Mouse (Mus musculus) kidney, postnatal 0 days (tissue): Measurements from ENCODE around the gene Gpr107. TPM values are rescaled to one million over a fixed set of nuclear protein-coding genes. Genes with fewer than 3 reads are reported as not detected.

ENCODE experiments used
- ATAC-seq: fragments of 200-750 bp; cut with Nextera tagmentation; replicated peaks from 2 replicates; pipeline ENCODE4 v1.8.0; 2017; ENCODE audit warnings: low read depth, moderate number of reproducible peaks, moderate TSS enrichment, moderate library complexity; ENCODE audit not compliant: low FRiP score
- DNase-seq: peaks from one replicate; pipeline ENCODE4 v3.0.0-alpha.2; 2016; ENCODE audit warnings: low spot score
- H3K27ac ChIP-seq: fragments of 300-500 bp; sonication (generic); 2 replicates; pipeline ENCODE4 v1.5.1; 2014; ENCODE audit warnings: mild to moderate bottlenecking
- H3K27me3 ChIP-seq: fragments of 300-500 bp; sonication (generic); 2 replicates; pipeline ENCODE4 v1.6.1; 2014; ENCODE audit warnings: low read length, mixed read lengths; ENCODE audit not compliant: insufficient read depth
- H3K36me3 ChIP-seq: fragments of 300-500 bp; sonication (generic); 2 replicates; pipeline ENCODE4 v1.6.1; 2014; ENCODE audit warnings: low read length, mixed read lengths; ENCODE audit not compliant: insufficient read depth
- H3K4me1 ChIP-seq: fragments of 300-500 bp; sonication (generic); replicated peaks from 2 replicates; pipeline ENCODE4 v1.6.1; 2014; ENCODE audit warnings: antibody characterized with exemption, low read length, mixed read lengths; ENCODE audit not compliant: insufficient read depth
- H3K4me2 ChIP-seq: fragments of 300-500 bp; sonication (generic); 2 replicates; pipeline ENCODE4 v1.6.1; 2014; ENCODE audit warnings: mild to moderate bottlenecking, low read length, moderate library complexity, mixed read lengths
- H3K4me3 ChIP-seq: fragments of 300-500 bp; sonication (generic); replicated peaks from 2 replicates; pipeline ENCODE4 v1.5.1; 2014; ENCODE audit warnings: low read depth, low read length
- H3K9ac ChIP-seq: fragments of 300-500 bp; sonication (generic); 2 replicates; pipeline ENCODE4 v1.6.1; 2014; ENCODE audit warnings: low read depth, low read length
- H3K9me3 ChIP-seq: fragments of 300-500 bp; sonication (generic); replicated peaks from 2 replicates; pipeline ENCODE4 v1.6.1; 2016; ENCODE audit warnings: low read length, inconsistent platforms, mixed read lengths
- CTCF ChIP-seq: IDR thresholded peaks from 2 replicates; pipeline ENCODE4 v1.5.1; 2016; ENCODE audit warnings: antibody characterized with exemption, low read depth, mild to moderate bottlenecking, moderate library complexity
- WGBS: fragments of 180-500 bp; shearing (Covaris S2); extraction: QIAGEN DNeasy Blood & Tissue Kit; methylation state at CpG from one replicate; pipeline ENCODE4 v1.1.7; 2014; 5-methylcytosine and 5-hydroxymethylcytosine counted together
- polyA plus RNA-seq: library from polyadenylated mRNA; unstranded; fragments of >200 nt; fragmentation: Nextera tagmentation; extraction: Ambion mirVana; gene quantifications from 2 replicates; pipeline ENCODE4 v1.2.1, GENCODE M21; 2015

Gpr107 gene
- polyA plus RNA-seq, 1 experiment from 2014 or later, result 32.3 TPM

GRCm38 (mm10) chr2:31209525-31209924, 57.4 kb downstream of the Gpr107 start:
- Histone ChIP-seq H3K4me2 (no peak overlapping the region), H3K9ac (no peak overlapping the region), H3K27ac (no peak overlapping the region), H3K27me3 (no peaks in the 10 kb centered on the region), H3K4me1 (no peaks in the 10 kb centered on the region), H3K4me3 (no peak overlapping the region), H3K36me3 (peaks cover 48% of the 10 kb centered on the region), H3K9me3 (no peaks in the 10 kb centered on the region)
- DNase-seq, result no peak
- WGBS, result 84% methylated on average over 4 of the region's 4 CpGs
- ATAC-seq, result no peak
- peak; percentile 31 for TF ChIP-seq CTCF

- Histone ChIP-seq H3K9me3 (no peaks in the 10 kb centered on the region), H3K27me3 (no peaks in the 10 kb centered on the region), H3K36me3 (peaks cover 55% of the 10 kb centered on the region), H3K4me2 (no peak overlapping the region), H3K9ac (no peak overlapping the region), H3K4me1 (no peaks in the 10 kb centered on the region), H3K27ac (no peak overlapping the region), H3K4me3 (no peak overlapping the region)
- no peak for TF ChIP-seq CTCF
- ATAC-seq (no peak), DNase-seq (no peak)
- 62% methylated on average over 11 of the region's 11 CpGs for WGBS
Measured at GRCm38 (mm10) chr2:31210144-31210847, 58.2 kb downstream of the Gpr107 start.

- no peaks in the 10 kb centered on the region for H3K9me3 ChIP-seq
- no peak for ATAC-seq
- peaks cover 53% of the 10 kb centered on the region for H3K36me3 ChIP-seq
- TF ChIP-seq CTCF, result no peak
- H3K4me1 ChIP-seq, result no peaks in the 10 kb centered on the region
- no peaks in the 10 kb centered on the region for H3K27me3 ChIP-seq
- H3K4me3 ChIP-seq, result no peak overlapping the region
- no peak for DNase-seq
- no peak overlapping the region for H3K27ac ChIP-seq
- WGBS, result 76% methylated on average over 3 of the region's 3 CpGs
- no peak overlapping the region for H3K4me2 ChIP-seq
- no peak overlapping the region for H3K9ac ChIP-seq
Measured at GRCm38 (mm10) chr2:31211204-31211603, 59.1 kb downstream of the Gpr107 start.

- DNase-seq, result no peak
- Histone ChIP-seq H3K4me1 (no peaks in the 10 kb centered on the region), H3K9ac (no peak overlapping the region), H3K9me3 (no peaks in the 10 kb centered on the region), H3K4me2 (no peak overlapping the region), H3K27ac (no peak overlapping the region), H3K4me3 (no peak overlapping the region), H3K27me3 (no peaks in the 10 kb centered on the region), H3K36me3 (peaks cover 48% of the 10 kb centered on the region)
- ATAC-seq, result no peak
- WGBS, result 82% methylated on average over 16 of the region's 16 CpGs
- no peak for TF ChIP-seq CTCF
Measured at GRCm38 (mm10) chr2:31214211-31214796, 62.2 kb downstream of the Gpr107 start.

GRCm38 (mm10) chr2:31218611-31219010, 66.5 kb downstream of the Gpr107 start:
- WGBS, result 72% methylated on average over 3 of the region's 3 CpGs
- no peaks in the 10 kb centered on the region for H3K27me3 ChIP-seq
- no peak overlapping the region for H3K4me2 ChIP-seq
- H3K36me3 ChIP-seq, result peaks cover 17% of the 10 kb centered on the region; the same call in 1 of the 2 replicates
- no peak overlapping the region for H3K4me3 ChIP-seq
- no peaks in the 10 kb centered on the region for H3K4me1 ChIP-seq
- H3K27ac ChIP-seq, result no peak overlapping the region
- no peak for DNase-seq
- TF ChIP-seq CTCF, result no peak
- no peak overlapping the region for H3K9ac ChIP-seq
- ATAC-seq, result no peak
- no peaks in the 10 kb centered on the region for H3K9me3 ChIP-seq

GRCm38 (mm10) chr2:31219470-31219869, 67.4 kb downstream of the Gpr107 start:
- H3K4me1 ChIP-seq, result no peaks in the 10 kb centered on the region
- ATAC-seq (no peak), DNase-seq (no peak)
- H3K4me3 ChIP-seq, result no peak overlapping the region
- TF ChIP-seq CTCF, result no peak
- no peaks in the 10 kb centered on the region for H3K27me3 ChIP-seq
- H3K4me2 ChIP-seq, result no peak overlapping the region
- no peak overlapping the region for H3K27ac ChIP-seq
- 82% methylated on average over 6 of the region's 6 CpGs for WGBS
- H3K36me3 ChIP-seq, result peaks cover 12% of the 10 kb centered on the region; the same call in 1 of the 2 replicates
- H3K9me3 ChIP-seq, result no peaks in the 10 kb centered on the region
- H3K9ac ChIP-seq, result no peak overlapping the region
